23 mouse cellular contexts compared by ENCODE assay signal in genomic region chr4:79884116-79884515, GRCm38 (mm10).
DNase-seq lines count a peak whose midpoint lies in the region; ATAC-seq and TF ChIP-seq lines count a peak whose summit lies in the region.
"Had no signal": no experiment of that assay in that cellular context is flagged by ENCODE, and none has a peak within 500 bp of the region (broad histone marks: within the 10 kb centered on the region; RNA-seq: fewer than 3 reads in every experiment).

No protein-coding gene starts in this region.

- no peaks in the 10 kb centered on the region; a peak in 1 of 4 replicates for H3K4me1 ChIP-seq in ES-E14 (ENCODE audit: control insufficient read depth in 2 of 2, insufficient read depth in 2 of 2, low read length in 2 of 2, poor library complexity in 1 of 2)
- no peaks in the 10 kb centered on the region for H3K4me1 ChIP-seq in limb, embryonic 10.5 days
- H3K4me1 ChIP-seq: embryonic facial prominence, embryonic 13.5 days; embryonic facial prominence, embryonic 15.5 days; forebrain, embryonic 10.5 days; forebrain, embryonic 12.5 days had no signal

- no peak overlapping the region for H3K9ac ChIP-seq in ES-E14 (ENCODE audit: insufficient read depth, low read depth, low read length, poor library complexity, severe bottlenecking)
- H3K9ac ChIP-seq: embryonic facial prominence, embryonic 13.5 days; embryonic facial prominence, embryonic 15.5 days; forebrain, embryonic 12.5 days had no signal

- peaks cover 6% of the 10 kb centered on the region for H3K9me3 ChIP-seq in ES-E14 (ENCODE audit: control insufficient read depth, insufficient read depth, low read depth, low read length)
- H3K9me3 ChIP-seq in limb, embryonic 10.5 days (replicated peaks), result no peaks in the 10 kb centered on the region
- H3K9me3 ChIP-seq: embryonic facial prominence, embryonic 13.5 days; embryonic facial prominence, embryonic 15.5 days; forebrain, embryonic 10.5 days; forebrain, embryonic 12.5 days had no signal

- DNase-seq in ES-E14 (ENCODE audit: low read depth, low spot score), result peak; percentile 25
- peak; percentile 3 for DNase-seq in WW6 (ENCODE audit: low read depth, low spot score)
- no peak for DNase-seq in limb, embryonic 10.5 days (ENCODE audit: low spot score)
- no peak for DNase-seq in c-Kit-positive CD71-positive TER-119-positive erythroid progenitor cells, embryonic 14.5 days (ENCODE audit: low spot score)
- DNase-seq: adrenal gland, adult 8-10 months; adrenal gland, postnatal 14 days; adrenal gland, postnatal 36 days; cerebellum, adult 11 months; cerebellum, adult 18-20 months; cerebellum, adult 8-10 months; cerebellum, adult 9-11 months; cerebellum, postnatal 14 days; cerebellum, postnatal 36 days; embryo, embryonic 11 days had no signal

- no peaks in the 10 kb centered on the region for H3K27me3 ChIP-seq in limb, embryonic 10.5 days (ENCODE audit: low read depth, poor library complexity, severe bottlenecking)
- H3K27me3 ChIP-seq: embryonic facial prominence, embryonic 13.5 days; embryonic facial prominence, embryonic 15.5 days; forebrain, embryonic 12.5 days had no signal

- H3K36me3 ChIP-seq in ES-E14 (ENCODE audit: control insufficient read depth, insufficient read depth, low read length, poor library complexity, severe bottlenecking), result no peaks in the 10 kb centered on the region
- H3K36me3 ChIP-seq in limb, embryonic 10.5 days, result no peaks in the 10 kb centered on the region
- H3K36me3 ChIP-seq: embryonic facial prominence, embryonic 13.5 days; embryonic facial prominence, embryonic 15.5 days; forebrain, embryonic 10.5 days; forebrain, embryonic 12.5 days had no signal

- in situ Hi-C loops in ES-E14 (cut with MboI; ENCODE audit: low sequenced_read_pairs in 2 of 2, unreplicated experiment in 2 of 2), result no loop called here

- ATAC-seq in inflammation-experienced regulatory T-cells, adult 6 months, result no peak
- ATAC-seq: activated CD4-positive, CD25-positive, alpha-beta regulatory T cell, adult 4 months; forebrain, embryonic 14.5 days; forebrain, embryonic 16.5 days had no signal

- peak overlapping the region; percentile 31; the same call in 1 of the 2 replicates for H3K27ac ChIP-seq in ES-E14 (ENCODE audit: insufficient read depth, low read depth, low read length, poor library complexity, severe bottlenecking)
- H3K27ac ChIP-seq in limb, embryonic 10.5 days, result no peak overlapping the region
- H3K27ac ChIP-seq: embryonic facial prominence, embryonic 13.5 days; embryonic facial prominence, embryonic 15.5 days; forebrain, embryonic 10.5 days; forebrain, embryonic 12.5 days had no signal

- no peak overlapping the region for H3K4me3 ChIP-seq in ES-E14 (ENCODE audit: insufficient read depth in 1 of 2, low read depth in 1 of 2, low read length in 2 of 2, poor library complexity in 1 of 2, severe bottlenecking in 1 of 2)
- no peak overlapping the region for H3K4me3 ChIP-seq in limb, embryonic 10.5 days
- H3K4me3 ChIP-seq: embryonic facial prominence, embryonic 13.5 days; embryonic facial prominence, embryonic 15.5 days; erythroblast, embryonic 14.5 days; forebrain, embryonic 10.5 days; forebrain, embryonic 12.5 days had no signal

TF ChIP-seq in ES-E14, 5 proteins besides CTCF, POLR2A, EP300 and RAD21:
- TF ChIP-seq CHD2 (IDR thresholded peaks at IDR 0.05; ENCODE audit: low read depth, low read length) (no peak), HCFC1 (IDR thresholded peaks at IDR 0.05; ENCODE audit: borderline replicate concordance, insufficient read depth, low read length) (no peak), ZC3H11A (IDR thresholded peaks at IDR 0.05; ENCODE audit: borderline replicate concordance, low read depth, low read length) (no peak), MAFK (IDR thresholded peaks at IDR 0.05; ENCODE audit: insufficient read depth, low read depth, low read length) (no peak), ZNF384 (IDR thresholded peaks at IDR 0.05; ENCODE audit: low read depth, low read length) (no peak)

Comparison
In these comparisons a context has a peak if more than half of its experiments do, and no peak if none do; other contexts are left out.
1. DNase-seq: peak in ES-E14 (single experiment) and WW6 (single experiment); none in limb, embryonic 10.5 days (single experiment) and c-Kit-positive CD71-positive TER-119-positive erythroid progenitor cells, embryonic 14.5 days (single experiment).